Mouse (Mus musculus) layer of hippocampus, postnatal 25 days (tissue): ENCODE measurements at regions not wholly inside any gene's neighbourhood (a gene's known extent, or its start where the extent isn't known, plus 50 kb on each side); places are given as distances from the start of the nearest gene placed in this dataset.

Experiments used
- DNase-seq, 2 experiments: peaks; one replicate each; pipeline ENCODE4 v3.0.0; 2022; ENCODE audit warnings: mixed read lengths in 2 of 2, low spot score in 1 of 2; ENCODE audit errors: extremely low spot score in 1 of 2

DNA sequence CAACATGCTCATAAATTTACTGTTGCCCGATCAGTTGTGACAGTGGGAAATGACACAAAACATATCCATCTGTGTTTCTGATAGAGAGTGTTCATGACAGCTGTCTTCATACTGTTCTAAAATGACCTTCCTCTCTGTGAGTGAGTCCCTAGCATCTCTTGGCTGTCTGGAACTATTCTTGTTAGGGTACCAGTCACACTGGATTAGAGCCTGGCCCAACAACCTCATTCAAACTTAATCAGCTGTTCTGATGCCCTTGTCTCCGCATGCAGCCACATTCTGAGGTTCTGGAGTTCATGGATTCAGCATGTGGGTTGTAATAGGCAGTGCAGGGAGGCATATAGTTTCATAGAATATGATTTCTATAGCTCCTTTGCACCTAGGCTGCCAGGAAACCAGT lies 238.4 kb downstream of the Xxylt1 start:
- no peak for DNase-seq

DNA sequence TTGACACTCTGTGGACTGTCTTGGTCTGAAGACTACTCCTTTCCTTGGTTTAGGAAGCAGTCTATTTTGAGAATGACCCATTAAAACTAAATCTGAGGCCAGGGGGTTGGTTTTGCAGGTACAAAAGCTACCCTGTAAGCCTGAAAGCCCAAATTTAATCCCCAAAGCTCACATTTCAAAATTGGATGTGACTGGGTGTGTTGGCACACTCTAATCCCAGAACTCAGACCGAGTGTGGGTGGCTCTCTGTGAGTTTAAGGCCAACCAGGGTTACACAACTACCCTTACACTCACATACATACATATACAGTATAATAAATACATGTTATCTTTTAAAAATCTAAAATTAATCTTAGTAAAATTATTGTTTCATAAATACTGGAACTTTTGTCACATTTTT lies 228.6 kb downstream of the Xxylt1 start:
- no peak for DNase-seq

DNA sequence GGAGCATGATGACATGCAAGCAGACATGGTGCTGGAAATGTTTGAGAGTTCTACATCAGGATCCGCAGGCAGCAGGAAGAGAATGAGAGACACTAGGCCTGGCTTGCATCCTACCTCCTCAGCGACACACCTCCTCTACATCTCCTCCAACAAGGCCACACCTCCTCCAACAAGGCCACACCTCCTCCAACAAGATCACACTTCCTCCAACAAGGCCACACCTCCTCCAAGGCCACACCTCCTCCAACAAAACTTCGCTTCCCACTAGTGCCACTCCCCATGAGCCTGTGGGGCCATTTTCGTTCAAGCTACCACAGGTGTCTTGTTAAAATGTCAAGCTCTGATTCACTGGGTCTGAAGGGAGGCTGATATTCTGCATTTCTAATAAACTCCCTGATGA lies 226.5 kb downstream of the Xxylt1 start:
- no peak for DNase-seq

DNA sequence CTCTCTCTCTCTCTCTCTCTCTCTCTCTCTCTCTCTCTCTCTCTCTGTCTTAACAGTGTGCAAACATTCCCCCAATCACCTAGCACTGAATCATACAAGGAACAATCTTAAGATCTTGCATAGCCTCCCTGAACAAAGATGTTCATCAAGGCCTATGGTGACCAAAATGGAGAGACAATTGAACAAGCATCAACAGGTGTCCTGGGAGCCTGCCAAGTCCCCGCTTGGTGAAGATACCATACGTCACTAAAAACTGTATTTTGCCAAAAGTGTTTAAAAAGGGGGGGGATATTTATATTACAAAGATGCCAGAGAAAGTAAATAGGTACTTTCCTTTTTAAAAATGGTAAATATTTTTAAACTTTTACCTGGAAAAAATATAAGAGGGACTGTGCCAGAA lies 223.6 kb downstream of the Xxylt1 start:
- no peak for DNase-seq

DNA sequence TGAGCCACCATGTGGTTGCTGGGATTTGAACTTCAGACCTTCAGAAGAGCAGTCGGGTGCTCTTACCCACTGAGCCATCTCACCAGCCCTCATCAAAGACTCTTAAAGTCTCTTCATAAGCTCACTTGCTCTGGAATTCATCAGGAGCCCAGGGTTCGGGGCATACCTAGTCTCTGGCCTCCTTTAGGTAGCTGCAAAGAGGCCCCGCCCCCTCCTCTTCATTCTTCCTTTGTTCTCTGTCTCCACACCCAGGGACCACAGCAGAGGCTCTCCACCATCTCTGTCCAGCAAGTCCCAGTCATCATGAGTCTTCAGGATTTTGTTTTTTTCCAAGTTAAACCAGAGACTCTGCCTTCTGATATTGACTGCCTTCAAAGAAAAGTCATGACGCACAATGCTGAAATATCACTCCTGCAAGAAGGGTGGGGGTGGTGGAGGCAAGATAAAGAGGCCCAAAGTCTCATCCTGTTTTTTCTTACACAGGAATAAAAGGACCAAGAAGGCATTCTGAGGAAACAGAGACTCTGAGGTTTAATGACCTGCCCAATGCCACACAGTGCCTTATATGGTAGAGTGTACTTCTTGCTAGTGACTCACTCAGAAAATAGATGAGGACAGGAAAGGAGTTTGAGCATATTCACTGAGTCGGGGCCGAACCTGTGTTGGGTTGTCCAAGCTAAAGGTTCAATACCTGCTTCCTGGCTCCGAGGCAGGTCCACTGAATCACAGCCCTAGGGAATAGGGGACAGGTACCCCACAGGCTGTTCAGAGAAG lies 211.9 kb downstream of the Xxylt1 start:
- no peak for DNase-seq

DNA sequence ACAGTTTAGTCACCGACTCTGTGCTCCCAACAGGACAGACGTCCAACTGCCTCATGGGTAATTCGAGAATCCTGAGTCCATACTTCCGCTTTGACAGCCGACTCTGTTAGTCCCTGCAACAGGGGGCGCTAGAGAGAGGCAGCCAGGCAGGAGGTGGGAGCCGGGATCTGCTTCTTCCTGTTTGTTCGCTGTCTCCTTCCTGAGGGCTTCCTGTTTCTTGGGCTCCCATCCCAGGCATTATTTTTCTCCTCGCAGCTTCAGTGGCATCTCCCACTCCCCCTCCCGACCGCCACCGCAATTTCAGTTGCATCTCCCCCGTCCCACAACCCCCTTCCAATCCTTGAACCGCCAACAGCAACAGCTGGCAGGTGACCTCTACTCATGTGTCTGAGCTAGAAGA lies 211.1 kb downstream of the Xxylt1 start:
- DNase-seq: peak in 1 of 2 experiments; percentile 12

DNA sequence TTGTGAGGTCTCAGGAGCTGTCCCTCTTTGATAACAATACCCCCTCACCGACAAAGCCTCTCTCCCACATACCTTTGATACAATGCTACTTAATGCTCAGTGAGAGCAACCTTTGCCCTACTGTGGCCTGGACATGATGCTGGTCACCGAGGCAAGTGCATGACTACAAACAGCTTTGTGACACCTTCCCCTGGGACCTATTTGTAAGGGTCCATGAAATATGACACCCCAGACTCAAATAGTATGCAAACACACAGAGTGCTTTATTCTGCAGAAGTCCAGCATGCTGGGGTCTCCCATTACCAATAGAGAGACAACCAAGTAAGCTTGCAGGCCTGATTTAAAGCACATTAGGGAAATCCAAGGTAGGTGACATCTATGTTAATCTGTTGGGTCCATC lies 210.6 kb downstream of the Xxylt1 start:
- no peak for DNase-seq

DNA sequence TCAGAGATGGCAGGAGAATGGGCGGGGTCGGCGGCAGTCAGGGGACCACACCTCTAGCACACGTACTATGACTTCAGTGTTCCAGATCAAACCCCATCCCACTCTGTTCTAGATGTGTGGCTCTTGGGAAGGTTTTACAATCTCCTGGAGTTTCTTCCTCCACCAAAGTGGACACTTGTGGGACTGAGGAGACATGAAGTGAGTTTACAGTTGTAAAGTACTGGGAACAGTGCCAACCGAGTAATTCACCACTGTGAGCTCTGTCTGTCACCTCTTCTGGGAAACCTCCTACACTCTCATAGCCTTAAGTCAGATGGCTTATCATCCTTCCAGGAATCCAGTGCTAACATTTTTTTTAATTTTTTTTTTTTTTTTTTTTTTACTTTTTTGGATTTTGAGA lies 209.1 kb downstream of the Xxylt1 start:
- DNase-seq: no peak

DNA sequence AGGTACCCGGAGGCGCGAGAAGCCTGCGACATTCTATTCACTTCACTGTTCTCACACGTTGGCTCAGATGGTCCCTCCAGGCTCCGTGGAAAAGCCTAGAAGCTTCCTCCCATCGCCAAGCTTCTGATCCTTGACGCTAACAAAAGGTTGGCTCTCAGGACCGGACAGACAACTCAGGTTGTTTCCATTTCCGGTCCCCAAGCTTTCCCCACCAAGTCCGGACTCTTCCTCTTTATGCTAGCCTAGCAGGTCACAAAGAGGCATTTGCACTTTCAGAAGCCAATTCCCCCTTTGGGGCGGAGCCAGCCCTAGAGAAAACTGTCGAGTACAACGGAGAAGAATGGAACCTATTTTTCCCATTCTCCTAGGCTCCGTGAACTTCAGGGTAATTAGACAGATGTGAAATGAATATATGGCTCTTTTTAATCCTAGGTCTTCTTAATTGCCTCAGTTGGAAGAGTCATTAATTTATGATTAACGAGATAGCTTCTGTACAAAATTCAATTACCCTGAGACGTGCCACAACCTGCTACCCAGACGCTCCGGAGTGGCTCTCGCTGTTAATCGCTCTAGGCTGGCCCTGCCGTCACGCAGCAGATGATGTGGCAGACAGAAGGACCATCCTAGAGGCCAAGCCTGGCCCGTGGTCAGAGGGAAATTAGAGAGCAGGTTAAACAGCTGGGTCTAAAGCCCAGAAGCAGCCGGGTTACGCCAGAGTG lies 207.6 kb downstream of the Xxylt1 start:
- no peak for DNase-seq

DNA sequence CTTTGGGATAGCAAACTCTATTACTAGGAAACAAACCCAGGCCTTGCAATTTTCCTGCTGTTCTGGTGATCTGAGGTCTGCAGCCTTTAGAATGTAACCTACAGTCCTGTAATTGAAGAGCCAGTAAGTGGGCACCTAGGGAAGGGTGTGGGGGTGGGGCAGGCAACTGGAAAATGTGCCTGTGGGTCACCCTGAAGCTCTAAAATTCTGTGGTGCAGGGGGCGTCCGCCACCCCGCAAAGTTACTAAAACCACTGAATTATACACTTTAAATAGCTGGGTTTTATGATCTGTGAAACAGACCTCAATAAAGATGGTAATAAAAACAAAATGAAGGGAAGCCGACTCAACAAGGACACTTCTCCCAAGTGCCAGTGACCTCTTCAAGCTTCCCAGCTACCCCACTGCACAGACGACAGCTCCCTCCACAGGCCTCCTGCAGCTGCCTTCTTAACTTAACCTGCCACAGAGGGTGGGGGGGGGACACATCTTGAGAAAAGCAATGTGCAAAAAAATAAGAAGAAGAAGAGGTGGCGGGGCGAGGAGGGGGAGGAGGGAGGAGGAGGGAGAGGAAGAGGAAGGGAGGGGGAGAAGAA lies 205.9 kb downstream of the Xxylt1 start:
- DNase-seq: no peak

DNA sequence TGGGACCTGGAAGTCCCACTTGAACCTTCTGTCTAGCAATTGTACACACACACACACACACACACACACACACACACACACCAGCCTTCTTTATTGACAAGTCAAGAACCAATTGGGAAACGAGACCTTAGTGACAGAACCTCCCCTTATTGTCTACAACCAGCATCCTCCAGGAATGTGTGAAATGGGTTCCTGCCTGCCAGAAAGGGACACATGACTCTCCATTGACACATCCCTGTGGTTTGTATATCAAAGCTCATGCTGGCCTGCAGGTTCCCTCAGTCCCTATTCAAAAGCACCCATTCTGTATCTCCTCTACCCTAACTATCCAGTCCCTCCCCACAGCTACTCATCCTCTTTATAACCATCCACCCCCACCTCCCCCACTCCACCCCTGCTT lies 202.4 kb downstream of the Xxylt1 start:
- no peak for DNase-seq

DNA sequence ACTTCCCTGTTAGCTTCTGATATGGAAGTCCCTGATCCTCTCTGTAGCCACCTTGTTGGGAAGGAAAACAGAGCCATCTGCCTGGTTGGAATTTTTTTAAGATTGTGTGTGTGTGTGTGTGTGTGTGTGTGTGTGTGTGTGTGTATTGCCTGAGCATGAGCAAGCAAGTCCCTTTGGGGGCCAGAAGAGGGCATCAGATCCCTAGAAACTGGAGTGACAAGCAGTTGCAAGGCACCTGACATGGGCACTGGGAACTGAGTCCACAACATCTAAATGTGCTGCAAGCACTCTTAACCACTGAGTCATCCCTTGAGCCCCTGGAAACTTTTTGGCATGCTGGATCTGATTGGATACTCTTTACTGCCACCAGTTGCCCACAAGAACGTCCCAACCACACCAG lies 201.4 kb downstream of the Xxylt1 start:
- no peak for DNase-seq

DNA sequence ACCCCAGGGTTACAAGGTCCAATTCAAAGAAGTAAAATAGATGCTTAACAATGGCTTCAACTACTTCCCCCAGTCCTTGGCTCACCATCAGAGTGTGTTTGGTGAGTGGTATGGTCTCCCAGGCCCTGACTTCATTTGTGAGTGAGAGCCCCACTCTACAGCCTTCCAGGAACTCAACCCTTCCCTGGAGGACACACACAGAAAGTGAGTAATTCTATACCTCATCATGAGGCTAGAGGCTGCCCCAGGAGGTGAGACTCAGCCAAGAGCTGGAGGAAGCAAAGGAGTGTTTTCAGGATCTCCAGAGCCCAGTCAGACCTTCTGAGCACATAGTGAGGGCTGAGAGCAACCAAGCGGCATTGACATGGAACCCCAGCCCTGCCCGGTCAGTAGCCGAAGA lies 200.6 kb downstream of the Xxylt1 start:
- DNase-seq: no peak

DNA sequence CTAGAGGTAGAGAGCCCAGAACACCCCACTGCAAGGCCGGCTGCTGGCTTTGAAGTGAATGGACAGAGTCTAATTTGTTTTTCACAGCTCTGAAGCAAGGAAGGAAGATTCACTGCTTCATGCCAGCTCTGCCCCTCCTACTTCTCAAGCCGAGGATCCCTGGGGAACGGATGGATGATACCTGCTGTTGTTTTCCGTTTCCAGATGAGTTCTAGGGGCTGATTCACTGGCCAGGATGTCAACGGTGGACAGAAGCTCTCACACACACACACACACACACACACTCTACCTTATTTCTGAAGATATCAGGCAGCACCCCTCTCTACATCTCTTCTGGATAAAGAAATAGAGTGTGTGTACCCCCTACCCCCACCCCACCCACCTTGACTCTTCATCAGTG lies 200.0 kb downstream of the Xxylt1 start:
- DNase-seq: no peak

DNA sequence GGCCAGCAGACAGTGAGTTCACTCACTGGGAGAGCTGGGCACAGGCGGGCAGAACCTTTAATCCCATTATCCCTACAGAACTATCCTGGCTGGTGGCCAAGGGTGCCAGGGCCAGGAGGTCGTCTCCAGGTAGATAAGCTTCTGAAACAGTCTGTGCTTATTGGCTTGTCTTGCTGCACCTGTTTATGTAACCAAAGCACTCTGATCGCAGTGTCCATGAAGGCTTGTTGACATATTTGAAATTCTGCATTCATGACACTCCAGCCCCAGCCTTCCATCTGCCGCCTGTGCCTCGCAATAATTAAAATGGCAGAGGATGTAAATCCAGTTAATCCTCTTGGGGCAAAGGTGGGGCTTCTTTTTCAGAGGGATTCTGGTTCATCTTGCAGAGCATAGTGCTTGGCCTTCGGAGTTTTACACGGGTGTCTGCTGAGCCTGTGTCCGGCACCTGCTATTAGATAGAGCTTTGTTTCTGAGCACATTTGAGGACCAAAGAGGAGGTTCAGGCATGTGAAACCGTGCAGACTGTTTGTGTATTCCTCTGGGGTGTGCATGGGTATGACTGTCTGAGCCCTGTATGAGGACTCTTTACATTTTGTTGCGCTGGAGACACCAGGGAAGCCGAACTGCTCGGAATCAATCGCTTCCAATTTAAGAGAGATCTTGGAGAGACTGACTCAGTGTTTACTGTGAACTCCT lies 197.6 kb downstream of the Xxylt1 start:
- no peak for DNase-seq

DNA sequence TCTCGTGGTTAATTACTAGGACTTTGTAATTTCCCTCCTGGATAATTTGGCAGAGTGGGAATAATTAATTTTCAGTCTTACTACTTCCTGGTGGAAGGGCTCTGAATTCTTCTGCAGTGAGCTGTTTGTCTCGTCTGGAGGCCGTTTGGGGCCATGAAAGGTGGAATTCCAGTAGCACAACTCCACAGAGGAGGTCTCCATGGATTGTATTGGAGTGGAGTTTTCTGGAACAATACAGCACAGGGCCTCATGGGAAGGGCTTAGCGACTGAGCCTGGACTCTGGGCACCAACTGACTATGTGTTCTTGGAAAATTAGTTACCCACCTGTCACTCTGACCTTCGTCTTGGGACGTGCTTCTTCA lies 197.1 kb downstream of the Xxylt1 start:
- DNase-seq: no peak

DNA sequence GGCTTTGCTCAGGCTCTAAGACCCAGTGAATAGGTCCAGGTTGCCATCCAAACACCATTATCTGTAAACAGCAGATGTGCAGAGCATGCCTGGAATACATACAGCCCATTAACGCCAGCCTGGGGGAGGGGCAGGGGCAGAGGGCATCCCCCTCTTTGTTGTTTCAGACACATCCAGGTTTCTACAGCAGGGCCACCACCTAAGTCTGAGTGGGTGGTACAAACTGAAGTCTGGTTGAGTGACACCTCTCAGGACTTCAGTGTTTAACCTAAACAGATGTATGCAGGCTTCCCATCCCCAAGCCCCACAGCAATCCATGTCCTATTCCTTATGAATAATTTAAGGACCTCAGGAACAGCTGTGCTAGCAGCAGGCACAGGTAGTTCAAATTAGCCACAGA lies 194.2 kb downstream of the Xxylt1 start:
- no peak for DNase-seq

DNA sequence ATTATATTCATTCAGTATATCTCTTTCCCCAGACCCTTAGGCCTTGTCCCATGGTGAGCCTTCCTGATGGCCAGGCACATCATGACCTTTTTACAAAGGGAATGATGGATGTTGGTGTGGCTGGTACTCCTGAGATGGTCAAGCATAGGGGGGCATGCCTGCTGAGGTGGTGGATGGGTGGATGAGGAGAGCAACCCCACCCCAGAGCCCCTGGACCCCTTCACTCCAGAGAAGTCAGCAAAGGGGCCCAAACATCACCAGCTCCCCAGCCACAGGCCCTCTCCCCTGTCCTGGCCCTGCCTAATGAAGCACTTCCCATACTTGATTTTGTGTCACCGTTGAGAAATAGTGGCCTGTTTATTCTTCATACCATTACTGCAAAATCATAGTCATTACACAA lies 193.7 kb downstream of the Xxylt1 start:
- DNase-seq: no peak

DNA sequence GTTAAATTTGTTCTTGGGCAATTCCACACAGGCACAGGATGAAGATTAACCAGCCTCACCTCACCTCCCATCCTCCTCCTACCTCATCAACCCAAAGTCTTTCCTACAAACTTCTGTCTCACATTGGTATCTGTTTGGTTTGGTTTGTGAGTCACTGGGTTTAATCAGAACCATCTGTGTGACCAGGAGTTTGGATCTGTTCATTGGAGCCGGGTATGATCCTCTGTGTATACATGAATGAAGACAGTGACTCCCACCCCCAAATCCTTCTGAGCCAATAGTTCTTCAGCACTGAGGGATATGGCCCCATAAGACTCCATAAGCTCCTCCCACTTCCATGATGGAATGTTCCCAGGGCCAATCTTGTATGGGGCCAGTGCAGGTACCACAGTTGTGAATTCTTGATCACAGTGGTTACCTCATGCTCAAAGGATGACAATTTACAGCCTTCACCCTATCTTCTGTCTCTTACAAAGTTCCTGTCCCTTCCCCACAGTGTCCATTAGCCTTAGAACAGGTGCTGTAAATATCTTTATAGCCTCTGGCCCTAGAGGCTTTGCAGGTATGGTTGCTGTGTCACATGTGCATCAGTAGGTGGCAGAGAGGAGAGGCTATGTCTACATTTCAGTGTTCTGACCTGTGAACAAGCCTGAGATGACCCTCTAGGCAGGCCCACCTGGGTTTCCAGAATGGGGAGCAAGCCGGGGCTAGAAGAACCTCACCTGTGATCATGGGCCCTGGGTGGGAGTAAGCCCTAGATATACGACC lies 192.5 kb downstream of the Xxylt1 start:
- no peak for DNase-seq

DNA sequence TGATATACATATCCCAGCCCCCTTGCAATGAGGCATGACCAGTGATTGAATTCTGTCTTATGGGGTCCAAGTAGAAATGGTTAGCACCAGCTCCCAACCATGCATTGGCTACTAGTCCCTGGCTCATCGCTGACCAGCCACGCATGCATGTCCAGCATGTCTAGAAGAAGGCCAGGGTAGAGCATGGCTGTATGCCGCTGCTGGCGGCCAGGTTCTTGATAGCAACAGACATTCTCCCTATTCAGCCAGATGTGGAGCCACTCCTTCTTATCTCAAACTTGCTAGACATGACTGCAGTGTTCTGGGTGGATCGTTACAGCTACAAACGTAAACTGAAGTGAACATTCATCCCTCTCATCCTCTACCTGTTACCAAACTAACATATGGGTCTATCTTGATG lies 188.6 kb downstream of the Xxylt1 start:
- DNase-seq: no peak

DNA sequence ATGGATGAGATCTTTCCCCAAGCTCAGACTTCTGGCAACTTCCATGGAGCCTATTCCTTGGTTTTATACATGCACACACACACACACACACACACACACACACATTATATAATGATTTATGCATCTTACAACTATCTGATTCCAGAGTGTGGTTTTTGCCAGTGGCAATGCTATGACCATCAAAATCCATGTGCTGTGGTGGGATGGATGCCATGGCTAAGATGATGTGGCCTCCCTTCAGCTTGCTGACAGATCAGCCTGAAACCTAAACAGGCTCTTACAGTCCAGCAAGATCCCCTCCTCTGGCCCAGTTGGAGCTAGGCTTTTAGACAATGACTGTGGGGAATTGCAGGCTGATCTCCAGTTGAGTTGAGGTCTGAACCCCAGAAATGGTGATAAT lies 187.1 kb downstream of the Xxylt1 start:
- no peak for DNase-seq
